Mouse (Mus musculus) intestine, postnatal 0 days (tissue): ENCODE measurements around the gene Lingo1. TPM values are rescaled to one million over a fixed set of nuclear protein-coding genes. Genes with fewer than 3 reads are reported as not detected.

Source experiments
- ATAC-seq: fragments of 200-750 bp; cut with Nextera tagmentation; 2 replicates; pipeline ENCODE4 v1.8.0; 2017; ENCODE audit warnings: mild to moderate bottlenecking, moderate TSS enrichment, moderate library complexity
- H3K27ac ChIP-seq: fragments of 300-500 bp; sonication (generic); 2 replicates; pipeline ENCODE4 v1.5.1; 2014; ENCODE audit warnings: mild to moderate bottlenecking, low read depth, low read length, moderate library complexity
- H3K27me3 ChIP-seq: fragments of 300-500 bp; sonication (generic); replicated peaks from 2 replicates; pipeline ENCODE4 v1.6.1; 2014; ENCODE audit warnings: low read length, mixed read lengths; ENCODE audit not compliant: control insufficient read depth, insufficient read depth
- H3K36me3 ChIP-seq: fragments of 300-500 bp; sonication (generic); 2 replicates; pipeline ENCODE4 v1.6.1; 2014; ENCODE audit warnings: mild to moderate bottlenecking, moderate library complexity; ENCODE audit not compliant: control insufficient read depth, insufficient read depth
- H3K4me1 ChIP-seq: fragments of 300-500 bp; sonication (generic); replicated peaks from 2 replicates; pipeline ENCODE4 v1.6.1; 2014; ENCODE audit warnings: antibody characterized with exemption, low read length, mixed read lengths; ENCODE audit not compliant: control insufficient read depth, insufficient read depth
- H3K4me2 ChIP-seq: fragments of 300-500 bp; sonication (generic); replicated peaks from 2 replicates; pipeline ENCODE4 v1.6.1; 2014; ENCODE audit warnings: low read depth, mild to moderate bottlenecking, moderate library complexity
- H3K4me3 ChIP-seq: fragments of 300-500 bp; sonication (generic); 2 replicates; pipeline ENCODE4 v1.5.1; 2014; ENCODE audit warnings: low read depth, low read length
- H3K9ac ChIP-seq: fragments of 300-500 bp; sonication (generic); 2 replicates; pipeline ENCODE4 v1.6.1; 2014; ENCODE audit warnings: mild to moderate bottlenecking, low read depth, low read length
- H3K9me3 ChIP-seq: fragments of 300-500 bp; sonication (generic); 2 replicates; pipeline ENCODE4 v1.6.1; 2016; ENCODE audit warnings: mixed run types; ENCODE audit not compliant: control insufficient read depth
- CTCF ChIP-seq: sonication (generic); IDR thresholded peaks from 2 replicates; pipeline ENCODE4 v1.5.1; 2016; ENCODE audit warnings: low read depth, mild to moderate bottlenecking, control low read depth, antibody characterized with exemption, moderate library complexity
- WGBS: fragments of 180-500 bp; shearing (Covaris S2); extraction: QIAGEN DNeasy Blood & Tissue Kit; methylation state at CpG from one replicate; pipeline ENCODE4 v1.1.7; 2014; 5-methylcytosine and 5-hydroxymethylcytosine counted together
- polyA plus RNA-seq: library from polyadenylated mRNA; unstranded; fragments of >200 nt; fragmentation: Nextera tagmentation; extraction: Ambion mirVana; gene quantifications from 2 replicates; pipeline ENCODE4 v1.2.1, GENCODE M21; 2015

Gene Lingo1
- polyA plus RNA-seq, 1 experiment from 2014 or later: 0.98 TPM

GRCm38 (mm10) chr9:56678929-56679681 is 117.2 kb downstream of the Lingo1 start:
- Histone ChIP-seq H3K4me3 (no peak overlapping the region), H3K4me2 (no peak overlapping the region), H3K27ac (no peak overlapping the region), H3K36me3 (no peaks in the 10 kb centered on the region), H3K9ac (no peak overlapping the region), H3K9me3 (no peaks in the 10 kb centered on the region), H3K4me1 (no peaks in the 10 kb centered on the region), H3K27me3 (no peaks in the 10 kb centered on the region)
- TF ChIP-seq CTCF: no peak
- WGBS: 90% methylated on average over 22 of the region's 22 CpGs
- ATAC-seq: no peak

GRCm38 (mm10) chr9:56675696-56676095 is 120.6 kb downstream of the Lingo1 start:
- Histone ChIP-seq H3K36me3 (no peaks in the 10 kb centered on the region), H3K4me1 (no peaks in the 10 kb centered on the region), H3K9me3 (no peaks in the 10 kb centered on the region), H3K4me2 (no peak overlapping the region), H3K9ac (no peak overlapping the region), H3K27me3 (no peaks in the 10 kb centered on the region), H3K27ac (no peak overlapping the region), H3K4me3 (no peak overlapping the region)
- no peak for ATAC-seq
- no peak for TF ChIP-seq CTCF
- 89% methylated on average over 7 of the region's 7 CpGs for WGBS

DNA sequence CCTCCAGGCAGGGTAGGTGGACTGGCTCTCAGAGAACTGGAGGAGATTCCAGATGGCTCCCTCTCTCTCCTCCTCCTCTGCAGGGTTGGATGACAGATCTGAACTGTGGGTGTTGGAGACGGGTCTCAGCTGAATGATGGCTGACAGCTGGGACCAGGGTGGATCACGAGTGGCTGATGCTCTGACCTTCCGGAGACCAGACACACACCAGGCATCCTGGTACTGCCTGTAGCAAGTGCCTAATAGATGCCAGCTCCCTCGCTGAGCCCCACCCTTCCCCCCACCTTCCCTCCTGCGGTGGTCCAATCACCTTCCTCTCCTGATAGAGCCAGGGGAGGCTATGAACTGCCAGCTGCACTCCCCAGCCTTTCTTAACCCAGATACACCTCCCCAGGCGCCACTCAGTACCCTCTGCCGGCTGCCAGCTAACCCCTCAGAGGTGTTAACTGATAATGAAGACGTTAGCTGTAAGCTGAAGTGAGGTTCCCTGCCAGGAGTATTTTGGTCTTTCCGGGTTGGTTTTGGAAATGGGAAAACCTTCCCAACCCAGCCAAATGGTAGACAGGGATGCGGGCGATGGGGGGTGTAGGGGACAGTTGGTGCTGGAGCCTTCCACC is 126.6 kb downstream of the Lingo1 start:
- no peak overlapping the region for H3K9ac ChIP-seq
- H3K9me3 ChIP-seq: no peaks in the 10 kb centered on the region
- no peaks in the 10 kb centered on the region for H3K27me3 ChIP-seq
- H3K27ac ChIP-seq: no peak overlapping the region
- ATAC-seq: no peak
- no peaks in the 10 kb centered on the region for H3K36me3 ChIP-seq
- 47% methylated on average over 11 of the region's 11 CpGs for WGBS
- no peak for TF ChIP-seq CTCF
- no peak overlapping the region for H3K4me2 ChIP-seq
- no peaks in the 10 kb centered on the region for H3K4me1 ChIP-seq
- no peak overlapping the region for H3K4me3 ChIP-seq

DNA sequence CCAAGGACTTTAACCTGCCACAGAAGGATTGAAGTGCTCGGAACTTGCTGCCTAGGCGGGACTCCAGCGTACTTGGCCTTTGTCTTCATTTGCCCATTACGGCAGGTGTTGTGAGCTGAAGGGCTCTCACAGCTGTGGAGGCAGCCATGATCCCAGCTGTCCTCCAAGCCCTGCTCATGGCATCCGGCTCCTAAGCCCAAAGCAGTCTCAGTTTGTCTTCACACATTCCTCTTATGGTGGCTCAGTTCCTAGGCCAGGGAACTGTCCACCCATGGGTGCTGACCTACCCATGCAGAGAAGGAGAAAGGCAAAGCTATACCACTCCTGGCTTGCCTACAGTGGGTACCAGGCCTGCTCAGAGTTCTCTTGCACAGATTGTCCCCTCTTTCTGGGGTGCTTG is 132.1 kb downstream of the Lingo1 start:
- Histone ChIP-seq H3K27me3 (no peaks in the 10 kb centered on the region), H3K9ac (no peak overlapping the region), H3K36me3 (no peaks in the 10 kb centered on the region), H3K9me3 (no peaks in the 10 kb centered on the region), H3K27ac (no peak overlapping the region), H3K4me1 (no peaks in the 10 kb centered on the region), H3K4me2 (no peak overlapping the region), H3K4me3 (no peak overlapping the region)
- no peak for ATAC-seq
- no peak for TF ChIP-seq CTCF
- 58% methylated on average over 5 of the region's 5 CpGs for WGBS

DNA sequence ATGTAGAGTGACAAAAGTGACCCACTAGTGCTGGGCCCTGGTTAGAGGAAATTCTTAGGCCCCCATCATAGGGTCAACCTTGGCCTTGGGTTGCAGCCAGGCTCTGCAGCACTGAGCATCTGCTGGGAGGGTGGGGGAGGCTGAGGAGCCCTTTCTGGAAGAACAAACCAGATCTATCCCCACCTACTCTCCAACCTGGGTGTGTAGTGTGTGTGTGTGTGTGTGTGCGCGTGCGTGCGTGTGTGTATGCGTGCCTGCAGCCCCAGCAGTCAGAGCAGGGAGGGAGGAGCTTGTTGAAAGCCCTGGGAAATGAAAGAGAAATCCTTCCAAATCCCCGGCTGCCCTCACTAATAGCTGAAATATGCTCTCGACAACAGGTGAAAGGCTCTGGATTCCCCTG is 133.3 kb downstream of the Lingo1 start:
- no peak for ATAC-seq
- WGBS: 76% methylated on average over 7 of the region's 7 CpGs
- TF ChIP-seq CTCF: no peak
- H3K9me3 ChIP-seq: no peaks in the 10 kb centered on the region
- no peak overlapping the region for H3K4me2 ChIP-seq
- no peaks in the 10 kb centered on the region for H3K36me3 ChIP-seq
- no peak overlapping the region for H3K9ac ChIP-seq
- no peak overlapping the region for H3K27ac ChIP-seq
- no peak overlapping the region for H3K4me3 ChIP-seq
- H3K4me1 ChIP-seq: no peaks in the 10 kb centered on the region
- H3K27me3 ChIP-seq: no peaks in the 10 kb centered on the region

GRCm38 (mm10) chr9:56662405-56662804 is 133.9 kb downstream of the Lingo1 start:
- ATAC-seq: no peak
- TF ChIP-seq CTCF: no peak

More at GRCm38 (mm10) chr9:56662405-56662804, 133.9 kb downstream of the Lingo1 start:
- H3K4me1 ChIP-seq: no peaks in the 10 kb centered on the region
- no peaks in the 10 kb centered on the region for H3K36me3 ChIP-seq
- no peaks in the 10 kb centered on the region for H3K27me3 ChIP-seq
- 67% methylated on average over 3 of the region's 3 CpGs for WGBS
- H3K9ac ChIP-seq: no peak overlapping the region
- H3K27ac ChIP-seq: no peak overlapping the region
- no peaks in the 10 kb centered on the region for H3K9me3 ChIP-seq
- H3K4me3 ChIP-seq: no peak overlapping the region
- H3K4me2 ChIP-seq: no peak overlapping the region
